In the genomic region with DNA sequence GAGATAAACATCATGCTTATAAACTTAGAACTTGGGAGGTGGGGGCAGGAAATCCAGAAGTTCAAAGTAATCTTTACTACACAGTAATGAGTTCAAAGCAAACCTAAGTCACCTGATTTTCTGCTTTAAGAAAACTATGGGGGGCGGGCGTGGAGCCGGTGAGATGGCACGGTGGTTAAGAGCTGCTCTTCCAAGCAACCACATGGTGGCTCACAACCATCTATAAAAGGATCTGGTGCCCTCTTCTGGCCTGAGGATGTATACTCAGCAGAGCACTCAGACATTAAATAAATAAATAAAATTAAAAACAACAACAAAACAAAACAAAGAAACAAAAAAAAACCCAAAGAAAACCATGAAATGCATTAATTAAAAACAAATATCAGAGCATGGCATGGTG, we compare ENCODE assay signal across 8 mouse cellular contexts. TPM values are rescaled to one million over a fixed set of nuclear protein-coding genes. Genes with fewer than 3 reads are reported as not detected.
DNase-seq lines count a peak whose midpoint lies in the region; ATAC-seq and TF ChIP-seq lines count a peak whose summit lies in the region.

No protein-coding gene starts in this region.

- no peak overlapping the region for H3K9ac ChIP-seq in intestine, embryonic 16.5 days (ENCODE audit: low read depth, low read length)

- H3K4me2 ChIP-seq in intestine, embryonic 16.5 days (ENCODE audit: low read depth, low read length): no peak overlapping the region

- WGBS in intestine, embryonic 16.5 days: 39% methylated on average over 4 of the region's 4 CpGs

- no peak overlapping the region for H3K4me3 ChIP-seq in E14TG2a.4 (replicated peaks; ENCODE audit: low read length)
- H3K4me3 ChIP-seq in intestine, embryonic 16.5 days (ENCODE audit: low read length): no peak overlapping the region

- no peaks in the 10 kb centered on the region for H3K9me3 ChIP-seq in E14TG2a.4 (ENCODE audit: low read length)
- no peaks in the 10 kb centered on the region for H3K9me3 ChIP-seq in intestine, embryonic 16.5 days (ENCODE audit: control insufficient read depth, low read length)

- peaks cover 4% of the 10 kb centered on the region for H3K27me3 ChIP-seq in E14TG2a.4 (ENCODE audit: insufficient read depth, low read length)
- H3K27me3 ChIP-seq in intestine, embryonic 16.5 days (replicated peaks; ENCODE audit: control insufficient read depth, insufficient read depth, low read length): peaks cover 4% of the 10 kb centered on the region

- peak; percentile 33 for DNase-seq in heart, postnatal 4 days
- DNase-seq in heart, postnatal 25 days (ENCODE audit: low spot score): no peak
- peak; percentile 7 for DNase-seq in 3134 (ENCODE audit: extremely low read depth, insufficient read length, low spot score)
- DNase-seq in cerebellum, adult 8-10 months: peak; percentile 23
- peak; percentile 40 for DNase-seq in lung, postnatal 10 days
- no peak for DNase-seq in adrenal gland, postnatal 25 days

- ATAC-seq in intestine, embryonic 16.5 days: no peak

- H3K27ac ChIP-seq in intestine, embryonic 16.5 days (ENCODE audit: low read length): no peak overlapping the region

- no peaks in the 10 kb centered on the region for H3K36me3 ChIP-seq in E14TG2a.4 (ENCODE audit: insufficient read depth, low read length)
- no peaks in the 10 kb centered on the region for H3K36me3 ChIP-seq in intestine, embryonic 16.5 days (ENCODE audit: control insufficient read depth, insufficient read depth, low read length)

- TF ChIP-seq CTCF in E14TG2a.4 (conservative IDR thresholded peaks at IDR 0.05; ENCODE audit: low read length): peak; percentile 22

- H3K4me1 ChIP-seq in E14TG2a.4 (replicated peaks; ENCODE audit: low read depth, low read length): 0 out of 2 replicates have a peak, but pooled peaks cover 2% of the 10 kb centered on the region
- H3K4me1 ChIP-seq in intestine, embryonic 16.5 days (ENCODE audit: control insufficient read depth, insufficient read depth, low read length): no peaks in the 10 kb centered on the region

- intact Hi-C loops in heart, postnatal 25 days (cut with DNase I): no loop called here

RNA-seq across cellular contexts. Expression of gene Map7d2, which starts 5.1 kb away (rescaled TPM):
- total RNA-seq in heart, postnatal 4 days (2021): under 1 TPM; 0.86 to 0.95 TPM
- 1 to 10 TPM; 1.0 to 1.4 TPM for total RNA-seq in heart, postnatal 25 days (2021)
- polyA plus RNA-seq in intestine, embryonic 16.5 days (2015; fragmentation: Nextera tagmentation; extraction: Ambion mirVana): 1.3 TPM in 2 replicates
- 1.5 and 2.5 TPM in 2 replicates for total RNA-seq in adrenal gland, postnatal 25 days (2021)

RNA-seq across cellular contexts. Expression of gene Eif1ax, which starts 37.3 kb away (rescaled TPM):
- 100 to 1,000 TPM; 103 to 114 TPM for total RNA-seq in heart, postnatal 4 days (2021)
- 10 to 100 TPM; 80.1 to 89.7 TPM for total RNA-seq in heart, postnatal 25 days (2021)
- polyA plus RNA-seq in intestine, embryonic 16.5 days (2015; fragmentation: Nextera tagmentation; extraction: Ambion mirVana): 95.2 and 110 TPM in 2 replicates
- total RNA-seq in adrenal gland, postnatal 25 days (2021): 87.1 and 112 TPM in 2 replicates

Comparison
In these comparisons a context has a peak if more than half of its experiments do, and no peak if none do; other contexts are left out.
1. DNase-seq: peak in heart, postnatal 4 days (single experiment), 3134 (single experiment), cerebellum, adult 8-10 months (single experiment) and lung, postnatal 10 days (single experiment); none in heart, postnatal 25 days (single experiment) and adrenal gland, postnatal 25 days (single experiment).